Mouse (Mus musculus) heart, adult 2 months (tissue): ENCODE measurements around the gene Fgf18.

Source experiments
- CTCF ChIP-seq: fragments of 200-600 bp; IDR thresholded peaks from 2 replicates; pipeline ENCODE4 v1.8.1; 2022; ENCODE audit warnings: antibody characterized with exemption, mild to moderate bottlenecking, moderate library complexity
- EP300 ChIP-seq: fragments of 200-500 bp; IDR thresholded peaks from 2 replicates; pipeline ENCODE4 v1.6.1; 2011; ENCODE audit warnings: low read depth, low read length, control low read depth; ENCODE audit not compliant: insufficient read depth

GRCm38 (mm10) chr11:33143906-33144305 is 3.3 kb downstream of the Fgf18 start:
- TF ChIP-seq CTCF (no peak), EP300 (no peak)
